Mouse (Mus musculus) fibroblast of lung, adult 2 months (primary cell): ENCODE data around the gene Gm5624.
"Not testable (repeated sequence)": the region's sequence is repeated elsewhere in the genome, so short reads cannot be mapped to it uniquely, and the experiment has no call there.

ENCODE experiments used
- DNase-seq: peaks from one replicate; pipeline ENCODE4 v3.0.0-alpha.2; 2011; ENCODE audit warnings: low read depth

Gm5624 gene

GRCm38 (mm10) chr14:44627737-44628136 is at the start of gene Gm5624:
Gm5624 (minus strand) TSS chr14:44627938.
- DNase-seq, result not testable (repeated sequence)

GRCm38 (mm10) chr14:44591765-44592164 is 36.0 kb downstream of the Gm5624 start:
- DNase-seq, result not testable (repeated sequence)

DNA sequence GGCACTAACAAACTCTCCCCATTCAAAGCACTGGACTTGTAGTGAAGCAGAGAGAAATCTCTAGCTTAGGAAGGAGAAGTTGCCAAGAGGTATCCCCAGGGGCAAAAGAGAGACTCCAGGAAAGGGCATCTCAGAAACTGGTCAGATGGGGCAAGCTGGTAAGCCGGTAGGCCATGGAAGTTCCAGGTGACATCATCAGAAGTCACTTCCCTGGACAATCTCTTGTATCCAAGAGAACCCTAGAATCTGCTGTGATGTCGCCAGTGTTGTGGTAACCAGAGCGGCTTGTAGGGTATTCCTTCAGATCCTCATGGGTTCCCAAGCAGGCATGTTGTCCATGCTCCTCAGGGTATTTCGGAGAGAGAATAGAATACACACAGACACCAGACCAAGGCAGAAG is 44.9 kb downstream of the Gm5624 start, which contains the start of gene Gm8247:
TSS of gene Gm8247 (plus strand) at position 301 of the 400 bp plus-strand sequence.
- DNase-seq, result not testable (repeated sequence)

- DNase-seq, result not testable (repeated sequence)
Measured at GRCm38 (mm10) chr14:44547961-44548360, 79.8 kb downstream of the Gm5624 start.

GRCm38 (mm10) chr14:44517976-44518375 is 109.8 kb downstream of the Gm5624 start, which contains the start of gene Gm17093:
Gm17093 (plus strand) TSS chr14:44518276.
- not testable (repeated sequence) for DNase-seq
